Mouse (Mus musculus) hematopoietic multipotent progenitor cell, adult 10-12 weeks (in vitro differentiated cells): Measurements from ENCODE around the gene Igf2bp1. TPM values are rescaled to one million over a fixed set of nuclear protein-coding genes. Genes with fewer than 3 reads are reported as not detected.

Experiments
- polyA plus RNA-seq: library from polyadenylated mRNA; stranded (reverse); fragments of >175 nt; gene quantifications from 2 replicates; pipeline ENCODE4 v1.2.3, GENCODE M21; 2012; ENCODE audit warnings: low replicate concordance

Gene Igf2bp1
- not detected in 2 replicates for polyA plus RNA-seq

DNA sequence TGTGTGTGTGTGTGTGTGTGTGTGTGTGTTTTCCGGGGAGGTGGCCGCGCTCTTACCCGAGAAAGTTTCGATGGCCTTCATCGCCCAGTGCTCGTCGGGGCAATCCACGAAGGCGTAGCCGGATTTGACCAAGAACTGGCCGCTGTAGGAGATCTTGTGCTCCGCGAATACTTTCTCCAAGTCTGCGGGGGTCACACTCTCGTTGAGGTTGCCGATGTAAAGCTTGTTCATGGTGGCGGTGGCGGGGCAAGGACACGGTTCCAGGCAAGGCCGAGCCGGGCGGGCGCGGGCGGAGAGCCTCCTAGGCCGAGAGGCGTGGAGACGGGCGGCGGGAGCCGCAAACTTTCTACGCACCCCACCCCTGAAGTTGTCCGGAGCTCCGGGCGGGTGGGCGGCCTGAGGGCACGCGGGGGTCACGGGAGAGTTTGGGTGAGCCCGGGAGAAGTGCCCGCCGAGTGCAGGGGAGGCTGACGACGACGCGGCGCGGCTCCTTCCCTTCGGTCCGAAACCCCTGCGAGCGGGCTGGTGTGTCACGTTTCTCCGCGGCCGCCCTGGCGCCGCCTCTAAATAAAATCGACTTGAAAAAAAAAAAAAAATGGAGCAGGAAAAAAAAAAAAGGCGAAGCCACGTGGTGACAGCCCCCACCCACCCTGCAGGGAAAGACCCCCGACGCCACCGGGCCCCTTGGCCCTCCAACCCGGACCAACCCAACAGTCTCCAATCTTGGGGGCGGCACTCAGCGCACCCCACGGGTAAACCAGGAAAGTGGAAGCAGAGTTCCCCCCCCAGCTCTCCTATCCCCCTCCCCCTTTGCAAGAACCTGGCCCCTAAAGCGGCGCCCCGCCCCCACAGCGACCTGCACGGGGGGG is at the start of gene Igf2bp1:
TSS of gene Igf2bp1 (minus strand) at position 538 of the 869 bp plus-strand sequence.

DNA sequence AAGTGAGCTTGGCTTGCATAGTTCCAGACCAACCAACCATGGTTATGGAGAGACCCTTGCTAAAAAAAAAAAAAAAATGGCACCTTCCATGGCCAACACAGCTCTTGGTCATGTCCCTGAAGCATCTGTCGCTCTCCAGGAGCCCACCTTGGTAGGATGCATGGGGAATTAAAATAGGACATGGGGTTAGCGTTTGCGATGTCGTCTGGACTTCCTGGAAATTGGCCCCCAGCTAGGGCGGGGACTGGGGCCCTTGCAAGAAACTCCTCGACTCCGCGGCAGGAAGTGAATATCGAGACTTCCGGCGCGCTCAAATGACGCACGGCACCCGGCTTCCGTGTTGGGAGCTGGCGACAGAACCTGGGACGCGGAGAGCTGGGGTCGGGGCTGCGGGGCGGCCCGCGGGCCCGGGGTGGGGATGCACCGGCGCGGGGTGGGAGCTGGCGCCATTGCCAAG is 28.9 kb upstream of the Igf2bp1 start, which contains the start of gene Snf8:
TSS of gene Snf8 (plus strand) at position 290 of the 457 bp plus-strand sequence.

DNA sequence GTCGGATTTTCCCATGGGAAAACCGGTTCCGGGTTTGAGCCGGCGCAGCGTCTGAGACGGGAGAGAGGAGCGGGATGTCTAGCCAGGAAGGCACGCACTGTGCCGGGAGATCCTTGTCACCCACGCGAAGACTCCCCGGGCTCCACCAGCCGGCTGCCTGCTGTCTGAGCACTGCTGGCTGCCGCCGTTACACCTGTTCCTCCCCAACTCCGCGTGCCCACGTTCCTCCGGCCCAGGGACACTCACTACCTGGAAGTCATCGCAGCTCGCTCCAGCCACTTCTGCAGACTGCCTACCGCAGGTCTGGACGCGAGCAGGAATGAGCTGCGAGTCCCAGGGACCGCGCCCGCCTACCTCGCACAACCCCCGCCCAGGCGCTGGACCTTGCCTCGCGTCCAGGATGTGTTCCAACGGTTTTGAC is 91.2 kb downstream of the Igf2bp1 start, which contains the start of gene B4galnt2:
TSS of gene B4galnt2 (minus strand) at position 321 of the 421 bp plus-strand sequence.

Other genes starting within 250 kb of the Igf2bp1 start
- gene Phospho1, start 181.4 kb downstream of the Igf2bp1 start, polyA plus RNA-seq, result 89.6 and 205 TPM in 2 replicates
- gene Gngt2, start 168.7 kb downstream of the Igf2bp1 start, polyA plus RNA-seq, result 42.6 and 87.8 TPM in 2 replicates
- gene Abi3, start 163.5 kb downstream of the Igf2bp1 start, polyA plus RNA-seq, result 295 and 795 TPM in 2 replicates
- gene B4galnt2, start 91.0 kb downstream of the Igf2bp1 start, polyA plus RNA-seq, result not detected in 2 replicates
- gene Gip, start 18.6 kb upstream of the Igf2bp1 start, polyA plus RNA-seq, result not detected in 2 replicates
- gene Snf8, start 28.9 kb upstream of the Igf2bp1 start, polyA plus RNA-seq, result 60.0 and 107 TPM in 2 replicates
- gene Ube2z, start 59.4 kb upstream of the Igf2bp1 start, polyA plus RNA-seq, result 19.9 and 30.6 TPM in 2 replicates
- gene Atp5g1, start 69.7 kb upstream of the Igf2bp1 start, polyA plus RNA-seq, result 14.0 and 158 TPM in 2 replicates
- gene Calcoco2, start 106.0 kb upstream of the Igf2bp1 start, polyA plus RNA-seq, result not detected in 2 replicates
- gene Ttll6, start 127.8 kb upstream of the Igf2bp1 start, polyA plus RNA-seq, result not detected in 2 replicates
- not detected in 2 replicates for gene Hoxb13, start 188.4 kb upstream of the Igf2bp1 start, polyA plus RNA-seq